Mouse (Mus musculus): ENCODE measurements at regions not wholly inside any gene's neighbourhood (a gene's known extent, or its start where the extent isn't known, plus 50 kb on each side); places are given as distances from the start of the nearest gene placed in this dataset.

DNA sequence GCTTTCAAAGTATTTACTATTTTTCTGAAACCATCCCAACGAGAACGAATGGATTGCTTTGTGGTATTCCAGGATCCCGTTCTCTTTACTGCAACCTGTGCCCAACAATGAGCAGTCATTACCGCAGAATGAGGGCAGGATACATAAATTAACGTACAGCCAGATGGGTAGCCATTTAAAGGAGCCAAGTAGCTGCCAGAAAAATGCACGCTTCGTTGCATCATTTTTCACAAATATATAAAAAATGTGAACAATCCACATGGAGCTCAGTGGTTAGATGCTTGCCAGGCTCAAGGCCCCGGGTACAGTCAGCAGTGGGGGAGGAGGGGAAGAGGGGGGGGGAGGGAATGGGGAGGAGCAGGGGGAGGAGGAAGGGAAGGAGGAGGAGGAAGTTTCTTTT lies 217.1 kb upstream of the Tgfbr2 start:
- TF ChIP-seq CTCF (IDR thresholded peaks at IDR 0.05; ENCODE audit: low read depth) = no peak
- no peak for TF ChIP-seq EP300 (optimal IDR thresholded peaks at IDR 0.05)
